Mouse (Mus musculus): Measurements from ENCODE around the gene Herc4.

The Herc4 gene

GRCm38 (mm10) chr10:63243493-63244054 lies at the start of gene Herc4:
Herc4 (plus strand) TSS chr10:63243810.
- peak; percentile 95 to 97 for DNase-seq

- DNase-seq, result no peak
Observed at GRCm38 (mm10) chr10:63199008-63199407, 44.6 kb upstream of the Herc4 start.

GRCm38 (mm10) chr10:63201534-63201933 lies 42.1 kb upstream of the Herc4 start:
- no peak for DNase-seq

- DNase-seq, result no peak
Observed at GRCm38 (mm10) chr10:63203002-63203401, 40.6 kb upstream of the Herc4 start.

- no peak for DNase-seq
Observed at GRCm38 (mm10) chr10:63203728-63204127, 39.9 kb upstream of the Herc4 start, which contains the start of gene Mypn. Mypn (minus strand) TSS chr10:63203952.

GRCm38 (mm10) chr10:63208871-63209270 lies 34.7 kb upstream of the Herc4 start:
- no peak for DNase-seq

- DNase-seq, result peak in 1 of 2 experiments; percentile 7
Observed at GRCm38 (mm10) chr10:63221081-63221783, 22.4 kb upstream of the Herc4 start.

GRCm38 (mm10) chr10:63224341-63224740 lies 19.3 kb upstream of the Herc4 start:
- DNase-seq, result no peak

GRCm38 (mm10) chr10:63230266-63230665 lies 13.3 kb upstream of the Herc4 start:
- DNase-seq, result no peak

- DNase-seq, result no peak
Observed at GRCm38 (mm10) chr10:63230854-63231253, 12.8 kb upstream of the Herc4 start.

GRCm38 (mm10) chr10:63231630-63232029 lies 12.0 kb upstream of the Herc4 start:
- DNase-seq, result no peak

- no peak for DNase-seq
Observed at GRCm38 (mm10) chr10:63234133-63234532, 9.5 kb upstream of the Herc4 start.

- DNase-seq, result no peak
Observed at GRCm38 (mm10) chr10:63235889-63236288, 7.7 kb upstream of the Herc4 start.

- no peak for DNase-seq
Observed at GRCm38 (mm10) chr10:63236663-63237062, 6.9 kb upstream of the Herc4 start.

- no peak for DNase-seq
Observed at GRCm38 (mm10) chr10:63237206-63237605, 6.4 kb upstream of the Herc4 start.

GRCm38 (mm10) chr10:63238090-63238489 lies 5.5 kb upstream of the Herc4 start:
- no peak for DNase-seq

GRCm38 (mm10) chr10:63239848-63240247 lies 3.8 kb upstream of the Herc4 start:
- no peak for DNase-seq

- DNase-seq, result no peak
Observed at GRCm38 (mm10) chr10:63240868-63241271, 2.7 kb upstream of the Herc4 start.

GRCm38 (mm10) chr10:63242798-63243435 lies 693 bp upstream of the Herc4 start:
- DNase-seq, result peak in 1 of 2 experiments; percentile 2

GRCm38 (mm10) chr10:63244055-63244671 lies 553 bp downstream of the Herc4 start:
- DNase-seq, result no peak

- peak; percentile 49 to 61 for DNase-seq
Observed at GRCm38 (mm10) chr10:63244746-63245145, 1.1 kb downstream of the Herc4 start.

- DNase-seq, result no peak
Observed at GRCm38 (mm10) chr10:63245846-63246245, 2.2 kb downstream of the Herc4 start.

GRCm38 (mm10) chr10:63247457-63247856 lies 3.8 kb downstream of the Herc4 start:
- no peak for DNase-seq

- DNase-seq, result no peak
Observed at GRCm38 (mm10) chr10:63248421-63248820, 4.8 kb downstream of the Herc4 start.
